Mouse (Mus musculus) layer of hippocampus, adult 9-10 months (tissue): Measurements from ENCODE around the gene Ttf1.

Source experiments
- DNase-seq: peaks from one replicate; pipeline ENCODE4 v3.0.0; 2022; ENCODE audit warnings: low spot score

Gene Ttf1

DNA sequence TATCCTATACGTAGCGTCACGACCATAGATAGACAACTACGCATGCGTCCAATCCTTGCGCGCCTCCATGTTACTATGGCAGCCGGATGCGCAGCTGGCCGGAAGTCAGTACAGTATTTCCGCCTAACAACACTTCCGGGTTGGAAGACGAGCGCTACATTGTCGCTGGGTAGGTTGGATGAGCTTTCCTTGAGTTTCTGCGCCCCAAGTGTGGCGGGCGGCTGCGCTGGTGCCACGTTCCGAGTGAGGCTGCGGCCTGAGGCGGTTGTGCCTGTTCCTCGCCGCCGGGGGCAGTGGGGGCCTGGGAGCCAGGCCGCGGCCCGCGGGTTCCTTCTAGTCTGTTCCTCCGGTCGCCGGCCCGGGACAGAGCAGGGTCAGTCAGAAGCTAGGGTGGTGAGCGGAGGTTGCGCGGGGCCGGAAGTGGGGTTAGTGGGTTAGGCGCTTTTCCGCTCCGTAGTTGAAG lies at the start of gene Ttf1:
TSS of gene Ttf1 (plus strand) at position 128 of the 463 bp plus-strand sequence.
- DNase-seq = peak; percentile 86

DNA sequence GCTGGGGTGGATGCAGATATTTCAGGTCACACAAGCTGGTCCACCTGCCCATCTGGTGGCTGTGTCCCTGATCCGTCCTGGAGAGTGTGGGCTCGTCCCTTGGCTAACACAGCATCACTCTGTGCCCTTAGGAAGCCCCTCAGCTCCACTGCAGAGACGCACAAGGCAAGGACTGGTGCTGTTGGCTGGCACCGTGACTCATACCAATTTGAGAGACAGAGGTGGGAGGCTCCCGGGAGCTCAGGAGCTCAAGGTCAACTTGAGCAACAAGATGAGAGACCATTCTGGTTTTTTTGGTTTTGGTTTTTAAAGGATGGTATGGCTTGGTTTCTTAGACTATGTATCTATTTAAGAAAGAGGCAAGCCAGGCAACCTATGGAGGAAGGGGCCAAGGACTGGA lies 47.5 kb upstream of the Ttf1 start:
- no peak for DNase-seq

DNA sequence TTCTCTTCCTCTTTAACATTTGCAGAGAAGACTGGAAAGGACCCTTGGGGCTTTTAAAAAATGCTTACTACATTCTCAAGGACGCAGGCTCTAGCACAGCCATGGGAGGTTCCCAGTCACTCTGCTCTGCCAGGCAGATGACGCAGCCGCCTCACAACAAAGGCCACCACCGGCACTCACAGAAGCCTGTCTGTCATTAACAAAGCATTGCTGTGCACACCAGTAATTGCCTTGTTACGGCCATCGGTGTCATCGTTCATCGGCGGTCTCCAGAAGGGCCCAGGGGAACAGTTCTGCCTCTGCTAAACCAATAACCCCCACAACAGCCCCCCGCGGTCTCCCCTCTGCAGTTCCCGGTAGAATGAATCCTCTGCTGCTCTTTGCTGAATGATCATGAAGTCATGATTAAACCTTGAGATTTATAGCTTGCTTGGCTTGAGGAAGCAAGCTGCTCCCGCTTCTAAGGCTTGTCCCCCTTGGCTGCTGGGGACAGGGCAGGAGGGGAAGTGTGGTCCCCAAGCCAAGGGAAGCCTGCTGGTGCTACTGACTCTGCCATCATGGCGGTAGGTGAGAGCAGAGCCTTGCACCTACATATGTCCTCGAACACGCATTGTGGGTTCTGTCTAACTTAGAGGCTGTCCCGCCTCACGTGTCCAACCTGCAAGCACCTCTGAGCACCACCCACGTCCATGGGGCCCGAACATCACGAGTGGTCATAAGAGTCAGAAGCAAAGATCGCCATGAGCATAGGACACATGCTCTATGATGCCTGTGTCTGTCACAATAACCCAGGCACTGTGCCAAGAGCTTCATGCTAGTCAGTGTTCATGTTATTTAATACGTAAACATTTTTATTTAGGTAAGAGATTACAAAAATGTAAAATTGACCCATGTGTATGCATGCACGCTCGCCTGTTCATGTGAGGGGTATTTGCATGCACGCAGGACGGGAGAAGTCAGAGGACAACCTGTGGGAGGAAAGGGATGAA lies 43.2 kb upstream of the Ttf1 start:
- DNase-seq = no peak

DNA sequence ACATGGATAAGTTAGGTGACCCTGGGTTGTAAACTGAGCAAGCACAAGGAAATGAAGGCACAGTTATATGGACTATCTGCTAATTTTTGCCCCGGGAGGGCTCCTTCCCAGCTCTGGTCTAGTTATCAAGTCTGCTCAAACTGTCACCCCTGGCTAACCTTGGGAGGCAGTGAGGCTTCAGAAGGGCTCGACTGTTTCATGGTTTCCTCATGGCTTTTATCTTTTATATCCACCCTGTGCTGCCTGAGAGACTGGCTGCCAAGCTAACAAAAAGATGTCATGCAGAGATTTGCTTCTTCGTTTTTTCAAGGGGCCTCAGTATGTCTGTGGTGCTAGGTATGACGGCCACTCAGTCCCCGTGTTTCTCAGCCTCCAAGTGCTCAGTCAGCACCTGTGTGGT lies 41.4 kb upstream of the Ttf1 start:
- no peak for DNase-seq

DNA sequence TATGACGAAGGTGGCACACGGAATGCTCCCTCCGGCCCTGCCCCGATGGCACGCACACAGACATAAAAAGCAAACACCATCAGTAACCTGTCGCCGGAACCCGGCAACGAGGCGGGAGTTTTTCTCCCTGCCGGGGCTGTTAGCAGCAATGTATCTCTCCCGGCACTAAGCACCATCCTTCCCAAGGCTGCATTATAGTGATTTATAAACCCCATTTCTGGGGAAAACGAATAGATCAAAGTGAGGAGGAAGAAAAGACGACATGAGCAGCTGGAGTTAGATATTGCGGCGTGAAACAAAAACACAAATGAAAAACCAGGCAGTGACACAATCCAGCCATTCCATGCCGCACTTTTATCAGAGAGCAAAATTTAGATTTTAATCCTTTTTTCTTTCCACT lies 39.0 kb upstream of the Ttf1 start:
- no peak for DNase-seq

DNA sequence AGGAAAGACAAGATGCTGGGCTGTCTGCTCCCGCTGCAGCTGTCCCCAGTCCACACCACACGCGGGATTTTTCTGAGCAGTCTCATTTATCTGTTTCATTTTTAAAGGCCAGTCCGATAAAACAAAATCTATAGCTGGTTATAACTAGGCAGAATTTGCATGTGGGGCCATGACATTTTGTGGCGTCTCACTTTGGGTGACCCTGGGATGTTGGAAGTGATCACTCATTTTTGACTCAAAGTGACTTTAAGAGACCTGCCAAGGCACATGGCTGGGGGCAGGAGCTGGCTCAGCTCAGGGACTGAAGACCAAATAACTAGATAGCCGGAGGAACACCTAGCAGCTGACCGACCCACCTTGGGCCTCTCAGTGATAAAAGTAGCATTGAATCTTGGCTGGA lies 37.1 kb upstream of the Ttf1 start:
- DNase-seq = no peak

DNA sequence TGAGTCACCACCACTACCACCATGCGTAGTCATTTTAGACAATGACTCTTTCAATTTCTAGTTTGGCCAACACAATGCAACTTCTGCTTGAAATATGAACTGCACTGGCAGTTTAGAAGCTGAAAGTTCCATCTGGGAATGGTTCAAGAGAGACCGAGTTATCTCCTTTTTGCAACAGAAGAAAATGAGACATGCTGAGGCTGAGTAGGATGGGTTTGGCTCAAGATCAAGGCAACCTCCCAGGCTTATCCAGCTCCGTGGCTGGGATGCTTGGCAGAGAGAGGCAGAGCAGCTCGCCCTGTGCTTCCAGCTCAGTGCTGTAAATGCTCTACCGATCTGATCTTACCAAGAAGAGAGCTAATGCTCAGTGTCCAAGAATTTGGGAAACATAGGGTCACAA lies 34.8 kb upstream of the Ttf1 start:
- no peak for DNase-seq

DNA sequence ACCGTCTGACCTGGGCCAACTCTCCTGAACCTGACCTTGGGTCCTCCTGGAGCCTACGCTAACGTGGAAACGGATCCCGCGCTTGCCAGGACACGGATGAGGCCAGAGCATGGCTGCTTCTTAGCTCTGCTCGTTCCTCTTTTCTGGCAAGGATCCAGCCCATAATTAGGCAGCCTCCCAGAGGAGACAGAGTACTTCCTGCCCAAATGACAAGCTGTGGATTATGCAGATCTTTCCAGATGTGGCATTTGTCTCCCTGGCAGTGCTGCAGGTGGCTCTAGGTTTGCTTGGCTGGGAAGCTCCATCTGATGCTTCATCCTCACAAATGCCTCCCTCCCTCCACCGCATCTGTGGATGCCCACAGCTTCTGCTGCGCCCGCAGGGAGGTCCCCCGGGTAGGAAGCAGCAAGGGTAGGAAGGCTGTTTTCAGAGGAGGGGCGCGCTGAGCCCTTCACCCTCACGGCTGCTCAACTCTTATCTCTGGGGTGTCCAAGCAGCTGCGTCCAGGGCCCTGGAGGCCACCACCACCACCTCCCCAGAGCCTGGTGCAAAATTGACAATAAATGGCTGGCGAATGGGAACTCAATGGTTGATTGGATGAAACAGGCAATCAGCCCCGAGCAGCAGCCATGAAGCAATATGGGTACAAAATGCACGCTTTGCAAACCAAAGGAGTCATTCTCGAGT lies 29.9 kb upstream of the Ttf1 start:
- DNase-seq = no peak

DNA sequence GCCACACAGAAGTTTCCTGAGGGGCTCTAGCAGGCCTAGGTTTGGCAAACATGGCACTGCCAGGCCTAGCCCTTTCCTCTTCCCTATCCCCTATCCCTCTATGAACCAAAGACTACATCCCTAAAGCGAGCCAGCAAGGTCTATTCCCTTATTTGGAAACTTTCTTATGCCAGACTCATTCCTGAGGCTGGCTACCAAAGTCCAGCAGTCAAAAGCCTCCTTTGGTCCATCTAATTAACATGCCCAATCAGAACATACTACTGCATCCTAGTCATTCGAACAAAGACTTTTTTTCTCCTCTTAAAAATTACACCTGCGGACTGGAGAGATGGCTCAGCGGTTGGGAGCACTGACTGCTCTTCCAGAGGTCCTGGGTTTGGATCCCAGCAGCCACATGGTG lies 28.1 kb upstream of the Ttf1 start:
- DNase-seq = no peak

DNA sequence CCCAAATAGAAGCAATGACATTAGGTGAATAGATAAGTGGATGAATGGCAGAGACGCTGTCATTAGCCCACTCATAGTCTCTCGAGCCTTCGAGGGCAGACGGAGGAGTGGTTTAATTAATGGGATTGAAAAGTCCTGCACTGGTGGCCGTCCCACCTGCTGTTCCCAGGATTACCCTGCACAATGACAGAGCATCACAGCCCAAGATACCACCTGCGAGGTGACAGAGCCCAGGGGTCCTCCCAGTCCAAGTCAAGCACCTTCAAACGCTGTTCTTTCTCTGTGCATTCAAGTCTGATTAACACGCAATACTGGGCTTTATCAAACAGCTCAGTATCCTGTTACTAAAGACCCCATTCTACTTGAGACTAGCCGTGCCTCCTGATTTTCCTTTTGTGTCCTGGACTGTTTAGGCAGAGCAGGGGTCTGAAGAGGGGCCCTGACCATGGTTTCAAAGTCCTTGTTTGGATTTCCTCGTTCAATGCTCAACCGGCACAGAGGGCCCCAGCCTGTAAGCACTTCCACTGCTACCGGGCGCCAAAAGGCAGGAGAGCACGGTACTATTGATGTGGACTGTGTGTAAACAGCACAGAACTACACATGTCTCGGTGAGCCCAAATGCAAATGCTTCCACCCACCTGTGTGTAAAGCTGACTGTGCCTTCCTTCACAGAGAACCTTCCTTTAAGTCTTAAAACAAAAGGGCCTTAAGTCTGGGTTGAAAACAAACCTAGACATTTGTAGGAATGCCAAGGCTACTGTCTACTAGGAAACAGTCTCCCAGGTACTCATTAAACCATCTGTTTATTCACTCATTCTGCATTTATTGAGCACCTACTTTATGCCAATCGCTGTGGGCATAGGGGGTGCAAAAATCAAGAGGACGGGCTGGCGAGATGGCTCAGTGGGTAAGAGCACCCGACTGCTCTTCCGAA lies 25.3 kb upstream of the Ttf1 start:
- no peak for DNase-seq

DNA sequence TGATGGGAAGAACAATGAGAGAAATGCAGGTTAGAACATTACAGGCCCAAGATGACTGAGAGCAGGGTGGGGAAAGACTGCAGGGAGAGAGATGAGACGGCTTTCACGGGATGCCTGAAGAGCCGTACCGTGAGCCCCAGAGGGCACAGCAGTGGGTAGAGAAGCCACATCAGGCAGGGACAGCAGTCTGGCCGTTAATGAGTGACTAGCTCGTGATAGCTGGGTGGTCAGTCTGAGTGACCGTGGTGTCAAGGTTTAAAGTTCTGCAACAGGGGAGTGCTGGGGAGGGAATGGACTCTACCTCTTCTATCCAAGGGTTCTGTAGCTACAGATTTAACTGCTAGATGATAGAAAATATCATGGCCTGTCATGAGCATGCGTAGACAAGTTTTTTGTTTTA lies 24.4 kb upstream of the Ttf1 start:
- no peak for DNase-seq

DNA sequence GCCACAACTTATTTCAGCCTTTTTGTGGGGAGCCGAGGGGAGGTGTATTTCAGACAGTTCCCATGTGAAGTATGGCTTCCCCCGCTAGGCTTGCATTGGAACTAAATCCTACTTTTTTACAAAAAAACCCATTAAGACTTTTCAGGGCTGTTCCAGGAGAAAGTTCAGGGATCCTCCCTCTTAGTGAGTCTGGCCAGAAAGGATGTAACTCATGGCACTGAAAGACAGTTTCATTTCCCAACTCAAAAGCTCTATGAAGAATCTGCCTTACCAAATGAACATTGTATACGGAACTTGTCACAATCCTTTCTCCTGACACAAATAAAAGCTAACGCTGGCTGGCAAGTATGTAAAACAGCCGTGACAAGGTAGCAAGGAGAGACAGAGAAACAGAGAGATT lies 20.3 kb upstream of the Ttf1 start:
- no peak for DNase-seq

DNA sequence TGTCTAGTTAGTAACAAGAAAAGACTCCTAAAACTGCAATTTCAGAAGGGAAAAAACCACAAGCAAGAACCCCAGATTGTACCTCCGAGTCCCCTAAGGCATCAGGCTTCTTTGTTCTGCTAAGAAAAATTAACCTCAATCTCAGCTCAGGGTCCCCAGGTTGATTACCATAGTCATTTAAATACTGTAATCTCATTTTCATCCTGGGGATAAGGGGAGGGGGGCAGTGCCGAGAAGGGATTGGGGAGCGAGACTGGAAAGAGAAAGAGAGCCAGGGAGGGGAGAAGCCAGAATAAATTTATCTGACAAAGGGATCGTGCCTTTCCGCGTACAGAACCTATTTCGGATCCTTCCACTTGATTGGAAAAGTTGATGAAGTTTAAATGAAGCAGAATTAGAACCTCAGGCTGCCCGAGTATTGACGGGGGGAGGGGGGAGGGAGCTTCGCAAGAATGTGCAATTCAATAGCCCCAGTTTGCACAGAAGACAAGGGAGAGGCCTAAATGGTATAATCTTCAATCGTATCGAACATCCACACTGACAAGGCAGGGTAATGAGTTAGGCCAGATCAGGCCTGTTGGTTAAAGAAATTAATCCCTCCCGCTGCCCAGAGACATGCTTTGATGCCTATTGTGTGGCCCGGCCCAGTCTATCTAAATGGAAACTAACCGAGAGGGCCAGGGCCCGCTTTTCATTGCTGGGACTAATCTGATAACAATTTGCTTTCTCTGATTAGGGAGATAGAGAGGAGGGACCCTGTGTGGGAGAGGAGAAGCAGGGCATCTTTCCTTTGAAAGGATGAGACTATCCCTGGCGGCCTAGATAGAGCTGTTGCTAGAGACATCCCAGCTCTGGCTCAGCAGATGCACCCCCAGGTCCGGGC lies 19.2 kb upstream of the Ttf1 start:
- no peak for DNase-seq

DNA sequence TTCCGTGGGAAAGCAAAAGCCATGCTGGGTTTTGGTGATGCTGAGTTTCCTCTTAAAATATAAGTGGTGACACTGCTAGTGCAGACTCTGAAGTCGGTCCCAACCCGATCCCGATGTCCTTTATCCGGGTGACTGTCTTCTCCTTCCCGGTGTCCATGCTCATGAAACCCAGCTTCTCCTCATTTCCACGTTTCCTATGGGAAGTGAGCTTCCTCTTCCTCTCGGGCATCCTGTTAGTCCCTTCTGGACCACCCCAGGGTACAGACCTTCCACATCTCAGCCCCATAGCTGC lies 18.6 kb upstream of the Ttf1 start:
- no peak for DNase-seq

DNA sequence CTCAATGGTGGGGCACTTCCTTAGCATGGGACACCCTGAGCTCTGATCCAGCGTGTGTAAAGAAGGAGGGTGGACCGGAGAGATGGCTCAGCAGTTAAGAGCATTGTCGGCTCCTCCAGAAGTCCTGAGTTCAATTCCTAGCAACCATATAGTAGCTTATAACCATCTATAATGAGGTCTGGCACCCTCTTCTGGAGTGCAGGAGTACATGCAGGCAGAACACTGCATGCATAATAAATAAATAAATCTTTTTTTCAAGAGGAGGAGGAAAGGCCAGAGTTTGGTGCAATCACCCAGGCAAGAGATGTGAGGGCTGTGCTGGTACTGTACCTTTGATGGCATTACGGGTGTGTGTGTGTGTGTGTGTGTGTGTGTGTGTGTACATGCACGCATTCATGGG lies 17.9 kb upstream of the Ttf1 start:
- DNase-seq = no peak

DNA sequence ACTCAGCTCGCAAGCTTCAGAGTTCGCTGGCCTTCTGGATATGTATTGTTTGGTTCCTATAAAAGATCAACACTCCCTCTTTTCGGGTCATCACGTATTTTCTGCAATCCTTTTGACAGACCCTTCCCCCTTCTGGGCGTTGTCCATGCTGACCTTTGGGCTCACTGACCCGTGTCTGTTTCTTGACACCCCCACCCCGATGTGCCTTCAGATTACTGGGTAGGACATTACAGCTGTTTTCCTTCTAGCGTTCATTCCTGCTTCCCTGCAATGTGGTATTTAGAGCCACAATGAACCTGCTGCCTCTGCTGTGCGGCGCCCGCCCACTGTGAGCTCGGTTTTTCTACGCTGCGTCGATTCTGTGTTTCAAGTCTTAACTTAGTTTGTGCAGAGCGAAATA lies 13.9 kb upstream of the Ttf1 start:
- no peak for DNase-seq

DNA sequence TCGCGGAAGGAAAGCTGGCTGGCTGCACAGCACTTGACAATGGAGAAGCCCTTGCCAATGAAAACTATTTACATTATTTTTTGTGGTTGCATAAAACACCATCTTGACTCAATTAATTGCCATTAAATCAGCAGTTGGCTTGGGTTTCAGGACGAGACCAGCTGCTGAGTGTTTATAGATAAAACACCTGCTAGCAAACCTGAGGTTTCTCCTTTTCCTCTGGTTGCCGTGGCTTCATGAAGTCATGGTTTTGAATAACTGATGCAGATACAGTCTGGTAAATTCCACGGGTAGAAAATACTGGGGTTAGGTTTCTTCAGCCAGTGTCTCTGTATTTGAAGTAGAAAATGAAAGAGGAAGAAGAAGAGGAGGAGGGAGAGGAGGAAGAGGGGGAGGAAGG lies 8.1 kb upstream of the Ttf1 start:
- DNase-seq = no peak

DNA sequence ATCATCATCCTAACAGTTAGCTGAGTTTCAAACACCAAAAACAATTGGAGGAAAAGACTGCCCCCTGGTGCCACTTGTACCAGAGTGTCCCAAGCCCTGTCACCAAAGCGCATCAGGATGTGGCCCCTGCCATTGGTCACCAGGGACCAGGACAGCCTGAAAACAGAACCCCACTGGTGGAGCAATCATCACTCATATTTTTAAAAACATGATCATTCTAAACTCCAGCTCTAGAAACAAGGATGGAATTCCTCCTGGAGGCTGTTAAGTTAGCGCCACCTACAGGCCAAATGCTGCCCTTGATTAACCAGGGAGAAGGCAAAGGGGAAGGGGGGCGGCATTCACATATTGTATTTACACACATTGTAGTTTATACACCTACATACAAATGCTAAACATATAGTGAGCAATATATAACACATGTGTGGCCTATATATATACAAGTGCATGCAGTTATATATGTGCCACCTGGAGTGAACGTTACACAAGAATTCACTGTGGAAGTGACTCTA lies 7.1 kb upstream of the Ttf1 start:
- DNase-seq = peak; percentile 60

DNA sequence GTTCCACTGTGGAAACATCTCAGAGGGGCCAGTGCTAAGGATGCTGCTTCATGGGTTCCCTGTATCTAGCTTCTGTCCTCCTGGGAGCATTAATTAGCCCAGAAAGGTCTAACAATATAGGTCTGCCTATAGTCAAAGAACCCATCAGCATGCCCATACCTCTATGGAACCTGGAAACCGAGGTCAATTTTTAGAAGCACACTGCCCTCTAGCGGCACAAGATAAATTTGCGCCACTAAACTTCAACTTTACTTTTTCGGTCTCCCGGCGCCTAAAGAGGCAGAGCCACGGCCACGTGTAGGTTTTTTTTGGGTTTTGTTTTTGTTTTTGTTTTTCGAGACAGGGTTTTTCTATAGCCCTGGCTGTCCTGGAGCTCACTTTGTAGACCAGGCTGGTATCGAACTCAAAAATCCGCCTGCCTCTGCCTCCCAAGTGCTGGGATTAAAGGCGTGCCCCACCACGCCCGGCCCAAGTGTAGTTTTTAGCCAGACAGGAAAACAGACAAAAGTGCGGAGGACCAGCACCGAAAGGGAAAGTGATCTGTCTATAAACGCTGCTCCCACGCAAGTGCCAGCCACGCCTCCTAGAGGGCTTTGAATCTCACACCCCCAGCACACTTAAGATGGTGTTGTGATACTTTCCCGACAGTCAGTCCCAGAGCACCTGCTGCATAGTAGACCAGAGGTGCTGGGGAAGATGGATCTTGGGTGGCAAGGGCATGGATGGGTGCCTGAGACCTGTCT lies 6.1 kb upstream of the Ttf1 start:
- DNase-seq = peak; percentile 55

DNA sequence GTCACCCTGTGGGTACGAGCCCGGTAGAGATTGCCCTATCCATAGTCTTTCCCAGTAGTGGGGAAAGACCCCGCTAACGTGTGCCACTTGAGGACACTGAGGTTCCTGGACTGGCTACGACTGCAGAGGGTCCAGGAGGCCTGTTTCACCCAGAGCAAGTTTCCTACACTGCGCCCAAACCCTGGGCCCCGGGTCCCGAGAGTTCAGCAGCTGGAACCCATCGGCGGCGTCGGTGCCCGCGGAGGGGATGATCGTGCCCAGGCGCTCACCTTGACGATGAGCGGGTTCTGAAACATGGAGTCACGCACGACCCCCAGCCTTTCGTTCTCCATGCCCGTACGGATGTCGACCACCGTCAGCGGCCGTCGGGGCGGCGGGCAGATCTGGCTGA lies 5.5 kb upstream of the Ttf1 start:
- DNase-seq = no peak

DNA sequence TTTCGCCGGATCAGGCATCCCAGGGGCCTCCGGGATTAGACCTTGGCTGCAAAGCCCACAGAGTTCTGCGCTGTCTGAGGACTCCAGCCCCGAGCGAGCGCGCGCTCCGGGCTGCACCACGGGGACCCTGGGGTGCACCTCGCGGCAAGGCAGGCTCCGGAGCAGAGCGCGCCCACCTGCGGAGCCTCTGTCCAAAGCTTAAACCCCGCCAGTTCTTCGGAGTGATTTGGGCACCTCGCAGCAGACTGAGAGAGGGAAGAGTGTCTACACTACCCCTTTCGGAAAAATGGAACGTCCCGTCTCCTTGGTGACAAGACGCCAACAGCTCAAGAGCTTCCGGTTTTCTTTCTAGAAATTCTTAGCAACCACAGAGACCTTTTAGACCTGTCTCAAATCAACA lies 5.1 kb upstream of the Ttf1 start, which contains the start of gene Cfap77:
TSS of gene Cfap77 (minus strand) at position 76 of the 400 bp plus-strand sequence.
- DNase-seq = no peak
